Mouse (Mus musculus) E14TG2a.4 (cell line): ENCODE results near the gene Gbgt1.

Experiments used
- H3K27me3 ChIP-seq: 2 replicates; pipeline ENCODE4 v1.6.1; 2014; ENCODE audit warnings: low read length, control low read depth; ENCODE audit not compliant: insufficient read depth
- H3K36me3 ChIP-seq: 2 replicates; pipeline ENCODE4 v1.6.1; 2014; ENCODE audit warnings: low read length, control low read depth; ENCODE audit not compliant: insufficient read depth
- H3K4me1 ChIP-seq: replicated peaks from 2 replicates; pipeline ENCODE4 v1.6.1; 2014; ENCODE audit warnings: low read depth, low read length, control low read depth
- H3K4me3 ChIP-seq: replicated peaks from 2 replicates; pipeline ENCODE4 v1.5.1; 2014; ENCODE audit warnings: mild to moderate bottlenecking, low read length
- H3K9me3 ChIP-seq: 2 replicates; pipeline ENCODE4 v1.6.1; 2014; ENCODE audit warnings: low read length, control low read depth
- CTCF ChIP-seq: conservative IDR thresholded peaks from 2 replicates; pipeline ENCODE4 v1.5.1; 2014; ENCODE audit warnings: low read length
- NANOG ChIP-seq: IDR thresholded peaks from 2 replicates; pipeline ENCODE4 v1.6.1; 2014; ENCODE audit warnings: borderline replicate concordance, low read length, mixed read lengths
- POU5F1 ChIP-seq: IDR thresholded peaks from 2 replicates; pipeline ENCODE4 v1.6.1; 2014; ENCODE audit warnings: low read length, borderline replicate concordance

The Gbgt1 gene

GRCm38 (mm10) chr2:28537634-28537920 lies 40.9 kb downstream of the Gbgt1 start:
- no peak for TF ChIP-seq CTCF
- no peak for TF ChIP-seq NANOG
- no peak for TF ChIP-seq POU5F1

DNA sequence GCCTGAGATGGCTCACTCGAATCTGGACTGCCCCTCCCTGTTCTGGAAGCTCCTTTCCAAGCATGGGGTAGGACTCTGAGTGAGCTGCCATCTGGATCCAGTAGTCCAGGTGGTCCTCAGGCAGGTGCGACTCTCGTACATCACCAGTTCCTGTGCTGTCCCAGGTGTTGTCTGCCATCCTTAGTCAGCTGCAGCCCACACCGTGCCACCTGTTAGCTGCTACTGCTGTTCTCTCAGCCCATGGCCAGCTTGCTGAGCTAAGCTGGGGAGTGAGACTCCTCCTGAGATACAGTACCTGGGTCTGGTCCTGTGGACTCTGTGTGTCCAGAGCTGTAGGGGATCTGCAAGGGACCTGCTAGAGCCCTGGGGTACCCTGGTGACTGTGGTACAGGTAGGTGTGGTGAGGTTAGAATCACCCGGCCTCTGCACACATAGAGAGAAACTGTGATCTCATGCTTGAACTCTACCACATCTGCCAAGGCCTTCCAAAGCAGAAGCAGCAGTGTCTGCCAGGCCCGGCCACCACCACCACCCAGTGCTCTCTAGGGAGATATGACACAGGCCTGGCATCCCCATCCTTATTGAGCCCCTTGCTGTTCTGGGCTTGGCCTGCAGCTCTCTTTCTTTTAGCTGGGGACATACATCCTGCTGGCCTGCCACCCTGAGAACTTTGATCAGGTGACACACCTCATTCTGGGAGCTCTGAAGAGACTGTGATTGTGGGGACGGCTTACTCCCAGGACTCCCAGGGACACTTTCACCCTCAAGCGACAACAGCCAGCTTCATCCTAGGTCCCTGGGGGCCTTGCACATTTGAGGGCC lies 41.5 kb downstream of the Gbgt1 start:
- Histone ChIP-seq H3K9me3 (no peaks in the 10 kb centered on the region), H3K27me3 (no peaks in the 10 kb centered on the region), H3K4me3 (no peak overlapping the region), H3K36me3 (peaks cover 51% of the 10 kb centered on the region), H3K4me1 (peaks cover 68% of the 10 kb centered on the region)
- TF ChIP-seq CTCF (no peak), POU5F1 (no peak), NANOG (no peak)

More at GRCm38 (mm10) chr2:28537634-28537920, 40.9 kb downstream of the Gbgt1 start:
- H3K9me3 ChIP-seq, result no peaks in the 10 kb centered on the region
- H3K36me3 ChIP-seq, result peaks cover 46% of the 10 kb centered on the region
- no peaks in the 10 kb centered on the region for H3K27me3 ChIP-seq
- H3K4me3 ChIP-seq, result no peak overlapping the region
- peaks cover 74% of the 10 kb centered on the region for H3K4me1 ChIP-seq

DNA sequence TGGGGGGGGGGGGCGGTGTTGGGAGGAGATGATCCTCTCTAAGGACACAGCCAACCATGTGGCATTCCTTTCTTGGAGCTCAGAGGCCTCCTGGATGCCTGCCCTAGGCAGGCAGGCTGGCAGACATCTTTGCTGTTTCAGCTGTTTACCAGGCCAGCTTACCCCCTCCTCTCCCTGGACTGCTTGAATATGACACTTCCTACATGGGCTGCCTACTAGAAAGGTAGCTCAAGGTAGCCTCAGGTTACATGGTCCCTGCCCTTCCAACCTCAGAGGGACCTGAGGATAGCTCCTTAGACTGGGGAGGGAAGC lies 42.1 kb downstream of the Gbgt1 start:
- H3K4me1 ChIP-seq, result peaks cover 68% of the 10 kb centered on the region
- no peak overlapping the region for H3K4me3 ChIP-seq
- TF ChIP-seq NANOG (no peak), CTCF (no peak), POU5F1 (no peak)
- H3K36me3 ChIP-seq, result peaks cover 57% of the 10 kb centered on the region
- H3K27me3 ChIP-seq, result no peaks in the 10 kb centered on the region
- H3K9me3 ChIP-seq, result no peaks in the 10 kb centered on the region

DNA sequence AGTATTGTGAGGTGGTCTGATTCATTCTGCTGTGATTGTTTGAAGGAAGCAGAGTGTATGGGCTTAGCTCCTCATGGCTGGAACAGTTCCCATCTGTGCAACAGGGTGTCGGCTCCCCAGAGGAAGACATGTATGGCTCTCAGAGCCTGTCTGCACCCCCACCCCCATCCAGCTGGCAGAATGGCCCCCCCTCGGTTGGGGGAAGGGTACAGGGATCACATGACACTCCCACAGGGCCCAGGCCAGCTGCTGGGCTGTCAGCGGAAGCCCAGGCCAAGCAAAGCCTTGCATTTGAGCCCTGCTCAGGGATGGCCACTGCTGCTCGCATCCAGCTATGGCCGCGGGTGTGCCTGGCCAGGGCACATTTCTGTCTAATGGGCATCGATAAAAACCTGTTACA lies 42.5 kb downstream of the Gbgt1 start:
- Histone ChIP-seq H3K4me3 (no peak overlapping the region), H3K36me3 (peaks cover 61% of the 10 kb centered on the region), H3K27me3 (no peaks in the 10 kb centered on the region), H3K9me3 (no peaks in the 10 kb centered on the region), H3K4me1 (peaks cover 67% of the 10 kb centered on the region)
- TF ChIP-seq POU5F1, result no peak
- no peak for TF ChIP-seq NANOG
- TF ChIP-seq CTCF, result no peak

- Histone ChIP-seq H3K36me3 (peaks cover 69% of the 10 kb centered on the region), H3K27me3 (no peaks in the 10 kb centered on the region), H3K4me1 (peaks cover 59% of the 10 kb centered on the region), H3K9me3 (no peaks in the 10 kb centered on the region), H3K4me3 (no peak overlapping the region)
- no peak for TF ChIP-seq POU5F1
- TF ChIP-seq NANOG, result no peak
- TF ChIP-seq CTCF, result no peak
These were observed 43.3 kb downstream of the Gbgt1 start for GRCm38 (mm10) chr2:28539949-28540348.

DNA sequence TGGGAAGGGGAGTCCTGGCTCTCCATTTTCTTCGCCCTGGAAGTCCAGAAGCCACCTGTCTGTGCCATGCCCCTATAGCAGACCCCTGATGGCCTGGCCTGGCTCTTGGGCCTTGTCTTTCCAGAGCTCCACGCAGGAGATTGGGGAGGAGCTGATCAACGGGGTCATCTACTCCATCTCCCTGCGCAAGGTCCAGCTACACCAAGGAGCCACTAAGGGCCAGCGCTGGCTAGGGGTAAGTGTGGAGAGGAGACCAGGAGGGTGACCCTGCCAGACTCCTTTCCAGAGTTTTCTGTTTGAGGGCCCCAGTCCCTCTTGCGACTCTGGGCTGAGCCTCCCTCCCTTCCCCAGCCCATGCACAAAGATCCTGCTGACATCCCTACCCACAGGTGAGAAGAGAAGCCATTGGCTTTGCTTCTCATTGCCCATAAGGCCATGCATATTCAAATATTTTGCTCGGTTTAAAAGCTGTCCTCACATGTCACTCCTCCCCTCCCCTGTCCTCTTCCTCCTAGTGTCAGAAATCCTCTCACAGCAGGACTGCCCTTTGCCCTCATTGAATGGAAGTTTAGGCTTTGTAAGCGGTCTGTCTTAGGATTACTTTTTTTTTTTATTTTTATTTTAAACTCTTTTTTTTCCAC lies 44.0 kb downstream of the Gbgt1 start:
- Histone ChIP-seq H3K4me3 (no peak overlapping the region), H3K4me1 (peaks cover 52% of the 10 kb centered on the region), H3K27me3 (no peaks in the 10 kb centered on the region), H3K36me3 (peaks cover 76% of the 10 kb centered on the region), H3K9me3 (no peaks in the 10 kb centered on the region)
- TF ChIP-seq CTCF (no peak), NANOG (no peak), POU5F1 (no peak)

GRCm38 (mm10) chr2:28543894-28544293 lies 47.2 kb downstream of the Gbgt1 start:
- H3K4me3 ChIP-seq, result no peak overlapping the region
- H3K4me1 ChIP-seq, result peaks cover 50% of the 10 kb centered on the region
- H3K36me3 ChIP-seq, result peaks cover 89% of the 10 kb centered on the region
- TF ChIP-seq CTCF (no peak), NANOG (no peak), POU5F1 (no peak)
- H3K27me3 ChIP-seq, result no peaks in the 10 kb centered on the region
- no peaks in the 10 kb centered on the region for H3K9me3 ChIP-seq

DNA sequence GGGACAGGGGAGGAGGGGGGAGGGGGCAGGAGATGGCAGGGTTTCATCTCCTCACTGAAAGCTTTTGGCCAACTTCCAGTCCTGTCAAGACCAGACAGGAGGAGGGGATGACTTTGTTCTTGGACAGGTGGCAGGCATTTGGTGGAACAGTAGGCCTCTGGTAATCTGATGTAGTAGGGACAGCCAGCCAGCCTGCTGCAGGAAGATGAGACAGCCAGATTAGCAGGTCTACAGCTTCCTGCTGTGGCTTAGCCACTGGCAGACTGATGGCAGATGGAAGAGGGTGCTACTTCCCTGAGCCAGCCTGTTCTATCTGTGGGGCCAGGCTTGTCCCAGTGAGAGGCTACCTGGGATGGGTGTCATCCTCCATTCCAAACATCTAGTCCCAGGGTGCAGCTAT lies 49.3 kb downstream of the Gbgt1 start:
- H3K9me3 ChIP-seq, result no peaks in the 10 kb centered on the region
- peaks cover 93% of the 10 kb centered on the region for H3K36me3 ChIP-seq
- H3K4me3 ChIP-seq, result no peak overlapping the region
- peaks cover 48% of the 10 kb centered on the region for H3K4me1 ChIP-seq
- H3K27me3 ChIP-seq, result no peaks in the 10 kb centered on the region
- TF ChIP-seq POU5F1, result no peak
- TF ChIP-seq NANOG, result no peak
- TF ChIP-seq CTCF, result no peak
